ENCODE assay signal across 8 mouse cellular contexts in genomic region chr1:172340729-172341321, GRCm38 (mm10). TPM values are rescaled to one million over a fixed set of nuclear protein-coding genes. Genes with fewer than 3 reads are reported as not detected.
DNase-seq lines count a peak whose midpoint lies in the region; ATAC-seq lines count a peak whose summit lies in the region.

Kcnj10 (plus strand) TSS chr1:172341210.

- peak; percentile 93 for ATAC-seq in megakaryocyte, adult 5-6 weeks (ENCODE audit: poor library complexity, severe bottlenecking)

- intact Hi-C loops in left cerebral cortex, postnatal 10 days (cut with DNase I): no loop called here

- peak; percentile 47 for DNase-seq in adrenal gland, adult 8-10 months
- DNase-seq in cerebellum, postnatal 4 days (ENCODE audit: low spot score in 2 of 2): peak; percentile 47 to 76
- peak; percentile 66 for DNase-seq in gastrocnemius, postnatal 10 days
- peak; percentile 80 for DNase-seq in induced T-regulatory cell, adult 2 months (ENCODE audit: low read depth)
- DNase-seq in left cerebral cortex, postnatal 10 days (ENCODE audit: extremely low spot score in 1 of 2, low spot score in 2 of 2): peak; percentile 75 to 91
- peak; percentile 92 for DNase-seq in right cerebral cortex, postnatal 10 days (ENCODE audit: low spot score in 2 of 2)
- DNase-seq in MN1 (ENCODE audit: low spot score): no peak

RNA-seq across cellular contexts. Expression of gene Kcnj10, which starts in this region (rescaled TPM):
- total RNA-seq in adrenal gland, adult 8-10 months (2022): 1 to 10 TPM; 1.0 to 2.6 (median 1.7) TPM
- total RNA-seq in gastrocnemius, postnatal 10 days (2021): 1 to 10 TPM in 1 of 2 experiments, under 1 TPM in 1; 0.87 to 1.2 TPM
- 10 to 100 TPM; 68.5 to 69.3 TPM for total RNA-seq in left cerebral cortex, postnatal 10 days (2021)
- total RNA-seq in megakaryocyte, adult 5-6 weeks (2015): 0.23 and 0.42 TPM in 2 replicates
- total RNA-seq in megakaryocyte, adult 5-6 weeks (2017): 0.26 and 0.28 TPM in 2 replicates

Comparison
In these comparisons a context has a peak if more than half of its experiments do, and no peak if none do; other contexts are left out.
1. RNA of gene Kcnj10 (total RNA-seq): 68.5 to 69.3 TPM in left cerebral cortex, postnatal 10 days; 1.0 to 2.6 TPM in adrenal gland, adult 8-10 months, 0.87 to 1.2 TPM in gastrocnemius, postnatal 10 days and 0.23 to 0.42 TPM in megakaryocyte, adult 5-6 weeks; every median in the first group is over 10 times any median in the second.
2. Peak in ATAC-seq in megakaryocyte, adult 5-6 weeks; RNA of the gene not detected or under 1 TPM.